25 mouse cellular contexts compared by ENCODE assay signal in genomic region chr17:85282447-85282846, GRCm38 (mm10).
DNase-seq lines count a peak whose midpoint lies in the region; ATAC-seq and TF ChIP-seq lines count a peak whose summit lies in the region.
"Had no signal": no experiment of that assay in that cellular context is flagged by ENCODE, and none has a peak within 500 bp of the region (broad histone marks: within the 10 kb centered on the region; RNA-seq: fewer than 3 reads in every experiment).

No protein-coding gene starts in this region.

- no peak for TF ChIP-seq POLR2A in myocyte (IDR thresholded peaks at IDR 0.05; ENCODE audit: insufficient read length, low read depth)

- no peak overlapping the region for H3K27ac ChIP-seq in forebrain, embryonic 10.5 days
- H3K27ac ChIP-seq in hindbrain, embryonic 16.5 days (ENCODE audit: low read depth, low read length), result no peak overlapping the region
- H3K27ac ChIP-seq: embryonic facial prominence, embryonic 13.5 days; embryonic facial prominence, embryonic 15.5 days; forebrain, embryonic 13.5 days; forebrain, embryonic 15.5 days had no signal

- H3K79me2 ChIP-seq in myocyte (ENCODE audit: control insufficient read depth, insufficient read depth), result no peaks in the 10 kb centered on the region

- WGBS in forebrain, embryonic 10.5 days, result 80% methylated on average over 5 of the region's 5 CpGs
- 74% methylated on average over 5 of the region's 5 CpGs for WGBS in hindbrain, embryonic 16.5 days

- no peak overlapping the region for H3K9ac ChIP-seq in hindbrain, embryonic 16.5 days (ENCODE audit: low read depth, low read length)
- H3K9ac ChIP-seq: embryonic facial prominence, embryonic 13.5 days; embryonic facial prominence, embryonic 15.5 days; forebrain, embryonic 13.5 days; forebrain, embryonic 15.5 days; forebrain, postnatal 0 days had no signal

- H3K4me3 ChIP-seq in myocyte, result no peak overlapping the region
- H3K4me3 ChIP-seq in forebrain, embryonic 10.5 days, result no peak overlapping the region
- no peak overlapping the region for H3K4me3 ChIP-seq in hindbrain, embryonic 16.5 days (ENCODE audit: low read length)
- H3K4me3 ChIP-seq: embryonic facial prominence, embryonic 13.5 days; embryonic facial prominence, embryonic 15.5 days; erythroblast, embryonic 14.5 days; forebrain, embryonic 13.5 days; forebrain, embryonic 15.5 days had no signal

- ATAC-seq in hindbrain, embryonic 16.5 days, result no peak
- ATAC-seq: activated CD4-positive, CD25-positive, alpha-beta regulatory T cell, adult 4 months; CD4-positive, CD25-positive, alpha-beta regulatory T cell, adult 4 months; forebrain, embryonic 13.5 days; forebrain, embryonic 15.5 days; forebrain, postnatal 0 days had no signal

- no peak overlapping the region for H3K4me2 ChIP-seq in myocyte (ENCODE audit: low read depth)
- no peak overlapping the region for H3K4me2 ChIP-seq in hindbrain, embryonic 16.5 days (ENCODE audit: low read length)
- H3K4me2 ChIP-seq: embryonic facial prominence, embryonic 13.5 days; embryonic facial prominence, embryonic 15.5 days; forebrain, embryonic 13.5 days; forebrain, embryonic 15.5 days had no signal

- no peaks in the 10 kb centered on the region for H3K36me3 ChIP-seq in myocyte (ENCODE audit: control insufficient read depth, insufficient read depth)
- H3K36me3 ChIP-seq in forebrain, embryonic 10.5 days (replicated peaks), result no peaks in the 10 kb centered on the region
- no peaks in the 10 kb centered on the region for H3K36me3 ChIP-seq in hindbrain, embryonic 16.5 days (ENCODE audit: control insufficient read depth, insufficient read depth, low read length)
- H3K36me3 ChIP-seq: embryonic facial prominence, embryonic 13.5 days; embryonic facial prominence, embryonic 15.5 days; forebrain, embryonic 15.5 days; G1E had no signal

- H3K27me3 ChIP-seq in myocyte (ENCODE audit: control insufficient read depth, insufficient read depth, insufficient read length), result no peaks in the 10 kb centered on the region
- no peaks in the 10 kb centered on the region for H3K27me3 ChIP-seq in forebrain, embryonic 10.5 days (ENCODE audit: poor library complexity, severe bottlenecking)
- H3K27me3 ChIP-seq in hindbrain, embryonic 16.5 days (replicated peaks; ENCODE audit: control insufficient read depth, insufficient read depth, low read length), result no peaks in the 10 kb centered on the region
- H3K27me3 ChIP-seq: CH12.LX; embryonic facial prominence, embryonic 13.5 days; embryonic facial prominence, embryonic 15.5 days; forebrain, embryonic 13.5 days; forebrain, embryonic 15.5 days had no signal

- H3K4me1 ChIP-seq in forebrain, embryonic 10.5 days, result no peaks in the 10 kb centered on the region
- H3K4me1 ChIP-seq in hindbrain, embryonic 16.5 days (ENCODE audit: control insufficient read depth, insufficient read depth, low read depth, low read length), result no peaks in the 10 kb centered on the region
- H3K4me1 ChIP-seq: embryonic facial prominence, embryonic 15.5 days; forebrain, embryonic 13.5 days; forebrain, embryonic 15.5 days had no signal

- peak; percentile 70 for DNase-seq in 3T3-L1 (ENCODE audit: low read depth, low spot score)
- peak; percentile 32 for DNase-seq in Muller cell, postnatal 12 days (ENCODE audit: inconsistent ontology term)
- no peak for DNase-seq in thymus, postnatal 36 days
- DNase-seq in forebrain, embryonic 10.5 days (ENCODE audit: extremely low spot score, low spot score), result no peak
- DNase-seq: adrenal gland, adult 8-10 months; adrenal gland, postnatal 14 days; adrenal gland, postnatal 36 days; cerebellum, adult 11-12 months; cerebellum, adult 2 months; cerebellum, adult 9-10 months; cerebellum, postnatal 14 days; cerebellum, postnatal 36 days; embryo, embryonic 11 days; forebrain, postnatal 0 days had no signal

- H3ac ChIP-seq in myocyte (ENCODE audit: control insufficient read depth, insufficient read length), result no peak overlapping the region

- no peaks in the 10 kb centered on the region; the same call in 1 of the 2 replicates for H3K9me3 ChIP-seq in forebrain, embryonic 10.5 days
- H3K9me3 ChIP-seq in hindbrain, embryonic 16.5 days (ENCODE audit: control insufficient read depth, low read length), result peaks cover 3% of the 10 kb centered on the region; the same call in 1 of the 2 replicates
- H3K9me3 ChIP-seq: embryonic facial prominence, embryonic 13.5 days; embryonic facial prominence, embryonic 15.5 days; forebrain, embryonic 13.5 days; forebrain, embryonic 15.5 days; G1E had no signal

TF ChIP-seq in myocyte, 11 proteins besides CTCF, POLR2A, EP300 and RAD21:
- TF ChIP-seq TCF3 (IDR thresholded peaks at IDR 0.05; ENCODE audit: insufficient read length, low read depth) (no peak), MYOG (IDR thresholded peaks at IDR 0.05; ENCODE audit: control insufficient read depth in 1 of 3, insufficient read depth in 1 of 3, insufficient read length in 2 of 3, low read depth in 2 of 3) (no peak), POLR2AphosphoS2 (IDR thresholded peaks at IDR 0.05; ENCODE audit: insufficient read length, low read depth) (no peak), MAX (IDR thresholded peaks at IDR 0.05; ENCODE audit: low read depth) (no peak), CEBPB (IDR thresholded peaks at IDR 0.05; ENCODE audit: insufficient read depth, poor library complexity, severe bottlenecking) (no peak), TCF12 (IDR thresholded peaks at IDR 0.05; ENCODE audit: insufficient read depth, poor library complexity, severe bottlenecking) (no peak), USF1 (IDR thresholded peaks at IDR 0.05; ENCODE audit: low read depth) (peak; percentile 22), E2F4 (IDR thresholded peaks at IDR 0.05; ENCODE audit: insufficient read depth) (no peak), SRF (IDR thresholded peaks at IDR 0.05; ENCODE audit: control insufficient read depth, insufficient read length, low read depth) (no peak)
TF ChIP-seq in myocyte: peak in this region for 1.

Comparison
In these comparisons a context has a peak if more than half of its experiments do, and no peak if none do; other contexts are left out.
1. DNase-seq: peak in 3T3-L1 (single experiment) and Muller cell, postnatal 12 days (single experiment); none in thymus, postnatal 36 days (0 of 2) and forebrain, embryonic 10.5 days (single experiment).